Mouse (Mus musculus): Measurements from ENCODE around the gene Spata2l. TPM values are rescaled to one million over a fixed set of nuclear protein-coding genes. Genes with fewer than 3 reads are reported as not detected.

The Spata2l gene
- polyA plus RNA-seq, 1 experiment from 2014 or later = 3.1 TPM

GRCm38 (mm10) chr8:123224278-123225266 lies 11.5 kb downstream of the Spata2l start, which contains the start of gene Cdk10:
TSS of gene Cdk10 (plus strand) at chr8:123224842.
- peaks cover 3% of the 10 kb centered on the region; the same call in 1 of the 2 replicates for H3K4me1 ChIP-seq (ENCODE audit: control insufficient read depth, insufficient read depth, low read length)
- DNase-seq (ENCODE audit: low spot score) = peak; percentile 93
- no peaks in the 10 kb centered on the region for H3K9me3 ChIP-seq (ENCODE audit: control insufficient read depth, low read length)
- 4% methylated on average over 59 of the region's 59 CpGs for WGBS
- peak within 1 kb of the TSS; percentile 75 for H3K9ac ChIP-seq (ENCODE audit: low read length)
- peak within 1 kb of the TSS; percentile 67 for H3K27ac ChIP-seq (ENCODE audit: low read depth, low read length)
- ATAC-seq (ENCODE audit: insufficient read depth, low FRiP score, low TSS enrichment) = peak; percentile 69
- peaks cover 5% of the 10 kb centered on the region; the same call in 1 of the 2 replicates for H3K36me3 ChIP-seq (ENCODE audit: control insufficient read depth, insufficient read depth, low read length)
- peak within 1 kb of the TSS; percentile 54 for H3K4me2 ChIP-seq (ENCODE audit: low read depth)
- H3K27me3 ChIP-seq (ENCODE audit: control insufficient read depth, insufficient read depth, low read length) = no peaks in the 10 kb centered on the region
- H3K4me3 ChIP-seq (ENCODE audit: low read depth, low read length) = peak within 1 kb of the TSS; percentile 88

DNA sequence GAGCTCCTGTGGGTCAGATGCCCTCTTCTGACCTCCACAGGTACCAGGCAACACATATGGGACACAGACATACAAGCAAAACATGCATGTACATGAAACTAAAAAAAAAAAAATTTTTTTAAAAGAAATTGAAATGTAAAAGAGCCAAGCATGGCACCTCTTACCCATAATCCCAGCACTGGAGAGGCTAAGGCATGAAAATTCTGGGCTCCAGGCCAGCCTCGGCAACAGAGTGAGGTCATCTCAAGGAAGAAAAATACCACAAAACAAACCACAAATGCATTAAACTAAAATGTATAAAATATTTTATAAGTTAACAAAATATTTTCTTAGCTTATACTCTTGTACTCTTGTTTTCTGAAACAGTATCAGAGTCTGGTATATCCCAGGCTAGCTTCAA lies 15.1 kb downstream of the Spata2l start:
- ATAC-seq (ENCODE audit: insufficient read depth, low FRiP score, low TSS enrichment) (no peak), DNase-seq (ENCODE audit: low spot score) (no peak)
- Histone ChIP-seq H3K4me1 (ENCODE audit: control insufficient read depth, insufficient read depth, low read length) (peaks cover 3% of the 10 kb centered on the region; the same call in 1 of the 2 replicates), H3K27me3 (ENCODE audit: control insufficient read depth, insufficient read depth, low read length) (no peaks in the 10 kb centered on the region), H3K4me2 (ENCODE audit: low read depth) (no peak overlapping the region), H3K4me3 (ENCODE audit: low read depth, low read length) (no peak overlapping the region), H3K9me3 (ENCODE audit: control insufficient read depth, low read length) (no peaks in the 10 kb centered on the region), H3K27ac (ENCODE audit: low read depth, low read length) (no peak overlapping the region), H3K9ac (ENCODE audit: low read length) (no peak overlapping the region), H3K36me3 (ENCODE audit: control insufficient read depth, insufficient read depth, low read length) (no peaks in the 10 kb centered on the region)
- 84% methylated on average over 1 of the region's 1 CpGs for WGBS

DNA sequence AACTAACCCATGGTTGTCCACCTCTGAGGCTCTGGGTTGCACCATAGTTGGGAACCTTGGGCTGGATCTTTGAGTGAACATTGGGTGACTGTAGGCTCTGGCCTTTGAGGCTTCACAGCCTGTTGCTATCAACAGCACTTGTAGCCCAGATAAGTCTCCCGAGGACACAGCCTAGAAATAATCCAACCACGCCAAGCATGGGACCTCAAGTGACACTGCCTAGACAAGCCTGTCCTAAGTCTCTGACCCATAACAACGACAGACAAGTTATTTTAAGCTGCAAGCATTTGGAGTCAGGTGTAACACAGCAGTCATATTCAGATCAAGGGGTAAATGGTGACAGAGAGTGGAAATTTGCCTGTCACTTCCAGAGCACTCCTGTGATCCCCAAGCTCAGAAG lies 20.6 kb downstream of the Spata2l start:
- no peak overlapping the region for H3K27ac ChIP-seq (ENCODE audit: low read depth, low read length)
- DNase-seq (ENCODE audit: low spot score) = no peak

GRCm38 (mm10) chr8:123213118-123213772 lies 22.8 kb downstream of the Spata2l start:
- Histone ChIP-seq H3K9me3 (ENCODE audit: control insufficient read depth, low read length) (no peaks in the 10 kb centered on the region), H3K4me1 (ENCODE audit: control insufficient read depth, insufficient read depth, low read length) (peaks cover 10% of the 10 kb centered on the region), H3K4me2 (ENCODE audit: low read depth) (peak overlapping the region; percentile 75), H3K27ac (ENCODE audit: low read depth, low read length) (peak overlapping the region; percentile 67), H3K9ac (ENCODE audit: low read length) (peak overlapping the region; percentile 94), H3K36me3 (ENCODE audit: control insufficient read depth, insufficient read depth, low read length) (0 out of 2 replicates have a peak, but pooled peaks cover 2% of the 10 kb centered on the region), H3K27me3 (ENCODE audit: control insufficient read depth, insufficient read depth, low read length) (no peaks in the 10 kb centered on the region), H3K4me3 (ENCODE audit: low read depth, low read length) (peak overlapping the region; percentile 94)
- DNase-seq (ENCODE audit: low spot score) (no peak), ATAC-seq (ENCODE audit: insufficient read depth, low FRiP score, low TSS enrichment) (no peak; the same call in 1 of the 2 replicates)
- WGBS = 18% methylated on average over 22 of the region's 22 CpGs

More for the DNA sequence above, 20.6 kb downstream of the Spata2l start:
- 80% methylated on average over 3 of the region's 3 CpGs for WGBS
- Histone ChIP-seq H3K9ac (ENCODE audit: low read length) (no peak overlapping the region), H3K4me1 (ENCODE audit: control insufficient read depth, insufficient read depth, low read length) (peaks cover 10% of the 10 kb centered on the region), H3K4me3 (ENCODE audit: low read depth, low read length) (no peak overlapping the region), H3K27me3 (ENCODE audit: control insufficient read depth, insufficient read depth, low read length) (no peaks in the 10 kb centered on the region), H3K4me2 (ENCODE audit: low read depth) (no peak overlapping the region), H3K36me3 (ENCODE audit: control insufficient read depth, insufficient read depth, low read length) (no peaks in the 10 kb centered on the region), H3K9me3 (ENCODE audit: control insufficient read depth, low read length) (no peaks in the 10 kb centered on the region)
- ATAC-seq (ENCODE audit: insufficient read depth, low FRiP score, low TSS enrichment) = no peak

GRCm38 (mm10) chr8:123212321-123213117 lies 23.5 kb downstream of the Spata2l start, which contains the start of the genes Chmp1a and Spata33:
TSS of gene Chmp1a (minus strand) at chr8:123212763.
TSS of gene Spata33 (plus strand) at chr8:123212832.
- Histone ChIP-seq H3K36me3 (ENCODE audit: control insufficient read depth, insufficient read depth, low read length) (0 out of 2 replicates have a peak, but pooled peaks cover 5% of the 10 kb centered on the region), H3K4me1 (ENCODE audit: control insufficient read depth, insufficient read depth, low read length) (peaks cover 10% of the 10 kb centered on the region), H3K27ac (ENCODE audit: low read depth, low read length) (peak within 1 kb of the TSS; percentile 67), H3K4me3 (ENCODE audit: low read depth, low read length) (peak within 1 kb of the TSS; percentile 94), H3K9ac (ENCODE audit: low read length) (peak within 1 kb of the TSS; percentile 94), H3K9me3 (ENCODE audit: control insufficient read depth, low read length) (no peaks in the 10 kb centered on the region), H3K4me2 (ENCODE audit: low read depth) (peak within 1 kb of the TSS; percentile 86), H3K27me3 (ENCODE audit: control insufficient read depth, insufficient read depth, low read length) (no peaks in the 10 kb centered on the region)
- 1% methylated on average over 62 of the region's 76 CpGs for WGBS
- ATAC-seq (ENCODE audit: insufficient read depth, low FRiP score, low TSS enrichment) (peak; percentile 97), DNase-seq (ENCODE audit: low spot score) (peak; percentile 97)

DNA sequence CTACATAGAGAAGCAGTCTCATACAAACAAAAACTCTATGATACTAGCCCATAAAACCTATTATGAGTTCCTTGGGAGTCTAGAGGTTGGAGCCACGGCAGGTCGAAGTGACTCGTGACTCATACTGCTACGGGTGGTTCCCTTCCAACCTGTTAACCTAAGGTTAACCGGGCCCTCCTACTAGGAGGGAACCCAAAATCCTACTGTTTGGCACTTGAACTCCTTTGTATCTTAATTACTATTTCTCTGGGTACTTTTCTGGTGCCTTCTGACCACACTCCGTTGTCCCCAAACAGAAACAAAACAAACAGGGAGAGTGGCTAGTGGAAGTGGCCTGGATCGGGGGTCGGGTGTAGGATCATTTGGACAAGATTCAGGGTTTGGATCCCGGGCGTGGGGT lies 24.2 kb downstream of the Spata2l start:
- Histone ChIP-seq H3K4me2 (ENCODE audit: low read depth) (peak overlapping the region; percentile 86), H3K36me3 (ENCODE audit: control insufficient read depth, insufficient read depth, low read length) (0 out of 2 replicates have a peak, but pooled peaks cover 5% of the 10 kb centered on the region), H3K27ac (ENCODE audit: low read depth, low read length) (no peak overlapping the region), H3K9ac (ENCODE audit: low read length) (peak overlapping the region; percentile 94), H3K27me3 (ENCODE audit: control insufficient read depth, insufficient read depth, low read length) (no peaks in the 10 kb centered on the region), H3K4me3 (ENCODE audit: low read depth, low read length) (peak overlapping the region; percentile 94), H3K9me3 (ENCODE audit: control insufficient read depth, low read length) (no peaks in the 10 kb centered on the region), H3K4me1 (ENCODE audit: control insufficient read depth, insufficient read depth, low read length) (peaks cover 10% of the 10 kb centered on the region)
- 49% methylated on average over 10 of the region's 10 CpGs for WGBS
- DNase-seq (ENCODE audit: low spot score) (no peak), ATAC-seq (ENCODE audit: insufficient read depth, low FRiP score, low TSS enrichment) (no peak)

DNA sequence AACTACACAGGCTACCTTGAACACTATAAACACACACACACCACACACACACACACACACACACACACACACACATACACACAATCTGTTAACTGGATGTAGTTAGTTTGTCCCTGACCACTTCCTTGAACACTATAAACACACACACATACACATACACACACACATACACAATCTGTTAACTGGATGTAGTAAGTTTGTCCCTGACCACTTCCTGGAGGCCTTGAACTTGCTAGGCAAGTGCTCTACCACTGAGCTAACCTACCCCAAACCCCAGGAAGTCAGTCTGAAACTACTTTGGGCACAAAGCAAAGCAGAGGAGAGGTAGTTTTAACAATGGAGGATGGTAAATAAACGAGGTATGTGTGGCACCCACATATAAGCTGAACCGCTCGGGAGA lies 32.5 kb downstream of the Spata2l start:
- H3K9me3 ChIP-seq (ENCODE audit: control insufficient read depth, low read length) = no peaks in the 10 kb centered on the region
- no peaks in the 10 kb centered on the region for H3K27me3 ChIP-seq (ENCODE audit: control insufficient read depth, insufficient read depth, low read length)
- DNase-seq (ENCODE audit: low spot score) = no peak
- H3K4me1 ChIP-seq (ENCODE audit: control insufficient read depth, insufficient read depth, low read length) = no peaks in the 10 kb centered on the region
- H3K36me3 ChIP-seq (ENCODE audit: control insufficient read depth, insufficient read depth, low read length) = peaks cover 8% of the 10 kb centered on the region
- no peak overlapping the region for H3K27ac ChIP-seq (ENCODE audit: low read depth, low read length)
- no peak overlapping the region for H3K4me2 ChIP-seq (ENCODE audit: low read depth)
- no peak overlapping the region for H3K4me3 ChIP-seq (ENCODE audit: low read depth, low read length)
- 90% methylated on average over 3 of the region's 3 CpGs for WGBS
- ATAC-seq (ENCODE audit: insufficient read depth, low FRiP score, low TSS enrichment) = no peak
- no peak overlapping the region for H3K9ac ChIP-seq (ENCODE audit: low read length)

DNA sequence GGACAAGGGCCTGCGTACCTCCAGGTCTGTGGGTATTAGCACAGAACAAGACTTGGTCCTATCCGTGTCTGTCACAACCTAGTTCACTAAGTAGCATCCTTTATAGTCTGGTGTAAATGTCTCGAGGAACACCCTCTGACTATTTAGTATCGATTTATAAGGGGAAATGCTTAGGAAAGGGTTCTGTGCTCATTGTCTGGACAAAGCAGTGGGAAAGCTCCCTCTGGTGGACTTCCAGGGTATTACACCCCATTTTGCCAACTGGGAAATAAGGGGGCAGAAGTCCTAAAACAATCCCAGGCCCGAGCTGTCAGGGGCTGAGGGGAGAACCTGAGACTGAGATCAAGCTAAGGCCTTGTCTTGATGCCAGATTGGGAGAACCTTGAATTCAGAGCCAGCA lies 33.7 kb downstream of the Spata2l start:
- Histone ChIP-seq H3K9me3 (ENCODE audit: control insufficient read depth, low read length) (no peaks in the 10 kb centered on the region), H3K36me3 (ENCODE audit: control insufficient read depth, insufficient read depth, low read length) (peaks cover 4% of the 10 kb centered on the region), H3K4me3 (ENCODE audit: low read depth, low read length) (no peak overlapping the region), H3K9ac (ENCODE audit: low read length) (peak overlapping the region; percentile 24; the same call in 1 of the 2 replicates), H3K27ac (ENCODE audit: low read depth, low read length) (no peak overlapping the region), H3K27me3 (ENCODE audit: control insufficient read depth, insufficient read depth, low read length) (no peaks in the 10 kb centered on the region), H3K4me1 (ENCODE audit: control insufficient read depth, insufficient read depth, low read length) (no peaks in the 10 kb centered on the region), H3K4me2 (ENCODE audit: low read depth) (no peak overlapping the region)
- ATAC-seq (ENCODE audit: insufficient read depth, low FRiP score, low TSS enrichment) (no peak), DNase-seq (ENCODE audit: low spot score) (peak; percentile 84)
- WGBS = 36% methylated on average over 5 of the region's 5 CpGs

All from neural tube, embryonic 11.5 days (tissue).